Mouse (Mus musculus): Measurements from ENCODE around the gene Draxin. TPM values are rescaled to one million over a fixed set of nuclear protein-coding genes. Genes with fewer than 3 reads are reported as not detected.

Draxin gene
- total and polyA plus RNA-seq, 3 experiments: 0.04 TPM; not detected in 2

DNA sequence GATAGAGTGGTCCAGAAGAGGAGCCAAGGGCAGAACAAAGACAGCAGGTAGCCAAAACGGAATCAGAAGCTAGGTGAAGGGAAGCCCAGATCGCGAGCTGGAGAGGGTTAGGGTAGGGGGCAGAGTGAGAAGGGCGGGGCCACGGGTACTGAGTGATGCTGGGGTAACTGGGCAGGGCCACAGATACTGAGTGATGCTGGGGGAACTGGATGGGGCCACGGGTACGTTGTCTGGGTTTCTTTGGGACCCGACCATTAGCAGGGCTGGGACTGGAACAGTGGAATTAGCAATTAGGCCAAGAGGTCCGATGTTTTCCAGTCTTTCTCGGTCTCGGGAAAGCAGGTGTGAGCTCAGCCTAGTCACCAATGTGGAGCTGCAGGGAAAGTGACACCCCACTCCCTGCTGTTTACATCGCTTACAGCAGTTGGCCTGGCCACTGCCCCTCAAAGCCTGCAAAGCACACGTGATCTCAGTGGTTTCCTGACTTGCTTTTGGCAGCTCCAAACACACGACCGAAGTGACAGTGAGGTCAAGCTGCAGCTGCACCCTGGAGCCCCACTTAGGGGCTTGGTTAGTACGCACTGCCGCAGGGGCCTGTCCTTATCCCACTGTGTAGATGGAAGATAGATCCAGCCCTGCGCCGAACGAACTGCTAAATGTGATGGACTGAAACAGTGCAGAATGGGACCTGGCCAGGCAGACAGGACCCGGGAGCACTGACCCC lies 47.2 kb downstream of the Draxin start:
- no peaks in the 10 kb centered on the region for H3K79me2 ChIP-seq (replicated peaks; ENCODE audit: control insufficient read depth, extremely low read depth, insufficient read depth, poor library complexity, severe bottlenecking)
- H3K4me2 ChIP-seq (ENCODE audit: insufficient read depth, low read depth, poor library complexity, severe bottlenecking): no peak overlapping the region
- H3K9me3 ChIP-seq (replicated peaks; ENCODE audit: low read length): no peaks in the 10 kb centered on the region
- no peak overlapping the region for H3K27ac ChIP-seq (ENCODE audit: insufficient read depth, low read depth)
- no peak overlapping the region for H3K4me3 ChIP-seq (replicated peaks in 1 of 3; ENCODE audit: low read depth in 2 of 3, low read length in 2 of 3, poor library complexity in 1 of 3)
- H3K27me3 ChIP-seq (replicated peaks): no peaks in the 10 kb centered on the region
- H3K4me1 ChIP-seq (ENCODE audit: control insufficient read depth in 1 of 2, insufficient read depth in 2 of 2): peaks cover 6 to 9% of the 10 kb centered on the region in 2 experiments; a peak in 3 of 4 replicates
- peaks cover 28 to 42% of the 10 kb centered on the region in 2 experiments for H3K36me3 ChIP-seq (replicated peaks in 1 of 2; ENCODE audit: control insufficient read depth in 1 of 2, insufficient read depth in 1 of 2, low read length in 1 of 2)
- dilution Hi-C loops (cut with MboI; ENCODE audit: extremely low pct_ligation_motif_present, extremely low pct_unique_long_range_greater_than_20kb, low sequenced_read_pairs): no loop called here
- H3K9ac ChIP-seq (ENCODE audit: insufficient read depth, low read depth): no peak overlapping the region
- no peak for DNase-seq (ENCODE audit: extremely low read depth)
- TF ChIP-seq ETS1 (conservative IDR thresholded peaks at IDR 0.05; ENCODE audit: low read depth, low read length): no peak
- TF ChIP-seq CHD1 (IDR thresholded peaks at IDR 0.05; ENCODE audit: low read depth, low read length): no peak
- no peak for TF ChIP-seq IRF4 (IDR thresholded peaks at IDR 0.05; ENCODE audit: low read depth, low read length)
- no peak for TF ChIP-seq EP300 (IDR thresholded peaks at IDR 0.05; ENCODE audit: low read length)
- no peak for TF ChIP-seq BHLHE40 (IDR thresholded peaks at IDR 0.05; ENCODE audit: low read depth, low read length)
- no peak for TF ChIP-seq MAZ (IDR thresholded peaks at IDR 0.05; ENCODE audit: low read depth, low read length)
- TF ChIP-seq SIN3A (IDR thresholded peaks at IDR 0.05; ENCODE audit: low read length): no peak
- TF ChIP-seq RAD21 (IDR thresholded peaks at IDR 0.05; ENCODE audit: low read depth, low read length): no peak
- no peak for TF ChIP-seq HCFC1 (IDR thresholded peaks at IDR 0.05; ENCODE audit: low read depth, low read length)
- TF ChIP-seq USF2 (conservative IDR thresholded peaks at IDR 0.05; ENCODE audit: low read depth, low read length): no peak
- no peak for TF ChIP-seq MYC (IDR thresholded peaks at IDR 0.05; ENCODE audit: low read depth, low read length)
- TF ChIP-seq NRF1 (IDR thresholded peaks at IDR 0.05; ENCODE audit: low read depth, low read length): no peak
- no peak for TF ChIP-seq ZC3H11A (IDR thresholded peaks at IDR 0.05; ENCODE audit: low read depth, low read length)
- in situ Hi-C loops (cut with MboI; ENCODE audit: low pct_ligation_motif_present, low pct_unique_long_range_greater_than_20kb, low sequenced_read_pairs): no loop called here

GRCm38 (mm10) chr4:148082257-148083044 lies 48.0 kb downstream of the Draxin start:
- Histone ChIP-seq H3K4me1 (ENCODE audit: control insufficient read depth in 1 of 2, insufficient read depth in 2 of 2) (peaks cover 3 to 5% of the 10 kb centered on the region in 2 experiments; a peak in 3 of 4 replicates), H3K27ac (ENCODE audit: insufficient read depth, low read depth) (no peak overlapping the region), H3K36me3 (replicated peaks in 1 of 2; ENCODE audit: control insufficient read depth in 1 of 2, insufficient read depth in 1 of 2, low read length in 1 of 2) (peaks cover 28 to 42% of the 10 kb centered on the region in 2 experiments), H3K27me3 (replicated peaks) (no peaks in the 10 kb centered on the region), H3K9me3 (replicated peaks; ENCODE audit: low read length) (no peaks in the 10 kb centered on the region), H3K79me2 (replicated peaks; ENCODE audit: control insufficient read depth, extremely low read depth, insufficient read depth, poor library complexity, severe bottlenecking) (no peaks in the 10 kb centered on the region), H3K9ac (ENCODE audit: insufficient read depth, low read depth) (no peak overlapping the region), H3K4me3 (replicated peaks in 1 of 3; ENCODE audit: low read depth in 2 of 3, low read length in 2 of 3, poor library complexity in 1 of 3) (no peak overlapping the region), H3K4me2 (ENCODE audit: insufficient read depth, low read depth, poor library complexity, severe bottlenecking) (no peak overlapping the region)
- in situ Hi-C loops (cut with MboI; ENCODE audit: low pct_ligation_motif_present, low pct_unique_long_range_greater_than_20kb, low sequenced_read_pairs): no loop called here
- DNase-seq (ENCODE audit: extremely low read depth): peak; percentile 64
- TF ChIP-seq CHD1 (IDR thresholded peaks at IDR 0.05; ENCODE audit: low read depth, low read length) (no peak), SMC3 (IDR thresholded peaks at IDR 0.05; ENCODE audit: low read depth, low read length) (peak; percentile 54), HCFC1 (IDR thresholded peaks at IDR 0.05; ENCODE audit: low read depth, low read length) (no peak), ZC3H11A (IDR thresholded peaks at IDR 0.05; ENCODE audit: low read depth, low read length) (no peak), CHD2 (IDR thresholded peaks at IDR 0.05; ENCODE audit: low read length) (no peak), CTCF (conservative IDR thresholded peaks at IDR 0.05 in 1 of 2, IDR thresholded peaks at IDR 0.05 in 1 of 2; ENCODE audit: low read depth in 2 of 2, low read length in 2 of 2) (peak; percentile 70 to 80), ETS1 (conservative IDR thresholded peaks at IDR 0.05; ENCODE audit: low read depth, low read length) (no peak), JUND (conservative IDR thresholded peaks at IDR 0.05; ENCODE audit: low read depth, low read length) (no peak), RCOR1 (conservative IDR thresholded peaks at IDR 0.05; ENCODE audit: low read depth, low read length) (no peak), MAX (IDR thresholded peaks at IDR 0.05; ENCODE audit: low read length) (peak; percentile 39; the same call in 1 of the 2 replicates), BHLHE40 (IDR thresholded peaks at IDR 0.05; ENCODE audit: low read depth, low read length) (peak; percentile 32; the same call in 1 of the 2 replicates), ZKSCAN1 (IDR thresholded peaks at IDR 0.05; ENCODE audit: borderline replicate concordance, low read depth, low read length) (no peak), GABPA (IDR thresholded peaks at IDR 0.05; ENCODE audit: insufficient replicate concordance, low read depth, low read length) (no peak), NRF1 (IDR thresholded peaks at IDR 0.05; ENCODE audit: low read depth, low read length) (no peak), EP300 (IDR thresholded peaks at IDR 0.05; ENCODE audit: low read length) (no peak), USF1 (IDR thresholded peaks at IDR 0.05; ENCODE audit: low read depth, low read length) (peak; percentile 74), ELF1 (IDR thresholded peaks at IDR 0.05; ENCODE audit: low read depth, low read length) (no peak), E2F4 (IDR thresholded peaks at IDR 0.05; ENCODE audit: insufficient replicate concordance, low read depth, low read length) (no peak), PAX5 (IDR thresholded peaks at IDR 0.05; ENCODE audit: low read length) (no peak), TCF12 (IDR thresholded peaks at IDR 0.05; ENCODE audit: low read depth, low read length) (peak; percentile 11; the same call in 1 of the 2 replicates), RAD21 (IDR thresholded peaks at IDR 0.05; ENCODE audit: low read depth, low read length) (peak; percentile 48), USF2 (conservative IDR thresholded peaks at IDR 0.05; ENCODE audit: low read depth, low read length) (peak; percentile 69), UBTF (IDR thresholded peaks at IDR 0.05; ENCODE audit: low read depth, low read length) (no peak), MXI1 (IDR thresholded peaks at IDR 0.05; ENCODE audit: low read depth, low read length) (no peak), MYC (IDR thresholded peaks at IDR 0.05; ENCODE audit: low read depth, low read length) (no peak)
- dilution Hi-C loops (cut with MboI; ENCODE audit: extremely low pct_ligation_motif_present, extremely low pct_unique_long_range_greater_than_20kb, low sequenced_read_pairs): no loop called here
